In genomic region chr6:65061049-65061448, GRCm38 (mm10) we compare ENCODE assay signal across 20 mouse cellular contexts. TPM values are rescaled to one million over a fixed set of nuclear protein-coding genes. Genes with fewer than 3 reads are reported as not detected.
DNase-seq lines count a peak whose midpoint lies in the region; ATAC-seq and TF ChIP-seq lines count a peak whose summit lies in the region.
"Had no signal": no experiment of that assay in that cellular context is flagged by ENCODE, and none has a peak within 500 bp of the region (broad histone marks: within the 10 kb centered on the region; RNA-seq: fewer than 3 reads in every experiment).

No protein-coding gene starts in this region.

- 81% methylated on average over 1 of the region's 1 CpGs for WGBS in hindbrain, embryonic 13.5 days

- no peak for TF ChIP-seq CTCF in E14TG2a.4 (conservative IDR thresholded peaks at IDR 0.05; ENCODE audit: low read length)

- no peak overlapping the region for H3K4me2 ChIP-seq in hindbrain, embryonic 13.5 days
- H3K4me2 ChIP-seq: embryonic facial prominence, embryonic 12.5 days; forebrain, embryonic 13.5 days; forebrain, embryonic 15.5 days had no signal

- no peaks in the 10 kb centered on the region for H3K27me3 ChIP-seq in E14TG2a.4 (ENCODE audit: insufficient read depth, low read length)
- no peaks in the 10 kb centered on the region for H3K27me3 ChIP-seq in hindbrain, embryonic 13.5 days
- H3K27me3 ChIP-seq: embryonic facial prominence, embryonic 12.5 days; forebrain, embryonic 13.5 days; forebrain, embryonic 15.5 days had no signal

- no peak for ATAC-seq in hindbrain, embryonic 13.5 days (ENCODE audit: low FRiP score)
- ATAC-seq: activated CD4-positive, CD25-positive, alpha-beta regulatory T cell, adult 4 months; forebrain, embryonic 13.5 days; forebrain, embryonic 15.5 days; forebrain, postnatal 0 days had no signal

- no peaks in the 10 kb centered on the region for H3K9me3 ChIP-seq in E14TG2a.4 (ENCODE audit: low read length)
- no peaks in the 10 kb centered on the region for H3K9me3 ChIP-seq in hindbrain, embryonic 13.5 days
- H3K9me3 ChIP-seq: embryonic facial prominence, embryonic 10.5 days; embryonic facial prominence, embryonic 12.5 days; forebrain, embryonic 13.5 days; forebrain, embryonic 15.5 days had no signal

- H3K9ac ChIP-seq in hindbrain, embryonic 13.5 days: no peak overlapping the region
- H3K9ac ChIP-seq: embryonic facial prominence, embryonic 12.5 days; forebrain, embryonic 13.5 days; forebrain, embryonic 15.5 days; forebrain, postnatal 0 days had no signal

- DNase-seq in ES-CJ7 (ENCODE audit: low read depth, low spot score) (peak; percentile 97), R1 (ENCODE audit: low read depth, low spot score) (peak; percentile 97), ZHBTc4 (ENCODE audit: low read depth, low spot score) (peak; percentile 88)
- no peak for DNase-seq in adrenal gland, postnatal 10 days
- DNase-seq in layer of hippocampus, adult 11-12 months (ENCODE audit: low spot score): no peak
- DNase-seq: adrenal gland, adult 8-10 months; adrenal gland, postnatal 25 days; cerebellum, adult 11 months; cerebellum, adult 18-20 months; cerebellum, adult 9-10 months; cerebellum, postnatal 10 days; cerebellum, postnatal 25 days; forebrain, postnatal 0 days had no signal

- H3K4me1 ChIP-seq in E14TG2a.4 (replicated peaks; ENCODE audit: low read depth, low read length): peaks cover 82% of the 10 kb centered on the region
- H3K4me1 ChIP-seq in hindbrain, embryonic 13.5 days (replicated peaks): no peaks in the 10 kb centered on the region
- H3K4me1 ChIP-seq: embryonic facial prominence, embryonic 10.5 days; embryonic facial prominence, embryonic 12.5 days; forebrain, embryonic 13.5 days; forebrain, embryonic 15.5 days had no signal

- no peak overlapping the region for H3K27ac ChIP-seq in hindbrain, embryonic 13.5 days
- H3K27ac ChIP-seq: embryonic facial prominence, embryonic 10.5 days; embryonic facial prominence, embryonic 12.5 days; forebrain, embryonic 13.5 days; forebrain, embryonic 15.5 days had no signal

- peaks cover 84% of the 10 kb centered on the region for H3K36me3 ChIP-seq in E14TG2a.4 (ENCODE audit: insufficient read depth, low read length)
- H3K36me3 ChIP-seq in hindbrain, embryonic 13.5 days: peaks cover 76% of the 10 kb centered on the region

- peak overlapping the region; percentile 60 for H3K4me3 ChIP-seq in E14TG2a.4 (replicated peaks; ENCODE audit: low read length)
- H3K4me3 ChIP-seq in hindbrain, embryonic 13.5 days: no peak overlapping the region
- H3K4me3 ChIP-seq: embryonic facial prominence, embryonic 10.5 days; embryonic facial prominence, embryonic 12.5 days; forebrain, embryonic 13.5 days; forebrain, embryonic 15.5 days had no signal

RNA-seq across cellular contexts. Expression of gene Smarcad1, which starts 18.7 kb away (rescaled TPM):
- 10 to 100 TPM; 30.5 to 42.8 TPM for total RNA-seq in adrenal gland, postnatal 10 days (2021)
- 98.8 and 101 TPM in 2 replicates for polyA plus RNA-seq in hindbrain, embryonic 13.5 days (2015; fragmentation: Nextera tagmentation; extraction: Ambion mirVana)

Comparison
In these comparisons a context has a peak if more than half of its experiments do, and no peak if none do; other contexts are left out.
1. DNase-seq: peak in ES-CJ7 (single experiment), R1 (single experiment) and ZHBTc4 (single experiment); none in adrenal gland, postnatal 10 days (single experiment) and layer of hippocampus, adult 11-12 months (single experiment).